Mouse (Mus musculus): ENCODE measurements around the gene Olfr329-ps. TPM values are rescaled to one million over a fixed set of nuclear protein-coding genes. Genes with fewer than 3 reads are reported as not detected.

The Olfr329-ps gene
- polyA plus RNA-seq, 2 experiments, result not detected

GRCm38 (mm10) chr11:58499290-58499689 is 46.9 kb downstream of the Olfr329-ps start:
- H3K36me3 ChIP-seq (ENCODE audit: control insufficient read depth, insufficient read depth, low read length), result no peaks in the 10 kb centered on the region
- no peak overlapping the region for H3K9ac ChIP-seq (ENCODE audit: low read depth, low read length, severe bottlenecking)
- H3K27ac ChIP-seq (replicated peaks; ENCODE audit: low read depth, low read length), result no peak overlapping the region
- no peaks in the 10 kb centered on the region for H3K27me3 ChIP-seq (ENCODE audit: control insufficient read depth, insufficient read depth, low read length)
- no peak overlapping the region for H3K4me2 ChIP-seq (replicated peaks; ENCODE audit: low read depth, low read length, severe bottlenecking)
- TF ChIP-seq POLR2A (IDR thresholded peaks at IDR 0.05; ENCODE audit: borderline replicate concordance, extremely low read depth, insufficient read depth, insufficient read length), result no peak
- H3K4me1 ChIP-seq (ENCODE audit: control insufficient read depth, insufficient read depth, low read length), result no peaks in the 10 kb centered on the region
- no peak overlapping the region for H3K4me3 ChIP-seq (replicated peaks; ENCODE audit: low read length)
- no peak for ATAC-seq (ENCODE audit: low FRiP score, low read depth)
- peak; percentile 47 for DNase-seq (ENCODE audit: low spot score)
- H3K9me3 ChIP-seq (ENCODE audit: control insufficient read depth, low read length), result no peaks in the 10 kb centered on the region
- 46% methylated on average over 3 of the region's 3 CpGs for WGBS

DNA sequence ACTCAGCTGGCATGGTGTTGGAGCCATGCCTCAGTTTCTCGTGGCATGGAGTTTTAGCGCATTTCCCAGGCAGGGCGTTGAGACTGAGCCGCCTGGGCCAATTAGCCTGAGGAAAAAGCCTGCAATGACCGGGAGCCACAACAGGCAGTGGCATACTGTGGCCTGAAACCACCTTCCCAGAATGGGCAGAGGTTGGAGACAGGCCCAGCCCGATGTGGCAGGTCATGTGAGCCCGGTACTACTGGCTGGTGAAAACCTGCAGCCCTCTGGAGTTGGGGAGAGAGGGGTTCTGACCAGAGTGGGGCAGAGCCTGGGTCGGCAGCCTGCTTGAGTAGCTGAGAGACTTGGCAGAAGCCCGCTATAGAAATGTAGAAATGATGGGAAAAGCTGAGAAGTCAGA is 47.5 kb downstream of the Olfr329-ps start:
- TF ChIP-seq POLR2A (IDR thresholded peaks at IDR 0.05; ENCODE audit: borderline replicate concordance, extremely low read depth, insufficient read depth, insufficient read length), result no peak
- Histone ChIP-seq H3K27me3 (ENCODE audit: control insufficient read depth, insufficient read depth, low read length) (no peaks in the 10 kb centered on the region), H3K27ac (replicated peaks; ENCODE audit: low read depth, low read length) (no peak overlapping the region), H3K4me3 (replicated peaks; ENCODE audit: low read length) (no peak overlapping the region), H3K9ac (ENCODE audit: low read depth, low read length, severe bottlenecking) (no peak overlapping the region), H3K4me1 (ENCODE audit: control insufficient read depth, insufficient read depth, low read length) (no peaks in the 10 kb centered on the region), H3K4me2 (replicated peaks; ENCODE audit: low read depth, low read length, severe bottlenecking) (no peak overlapping the region), H3K36me3 (ENCODE audit: control insufficient read depth, insufficient read depth, low read length) (no peaks in the 10 kb centered on the region), H3K9me3 (ENCODE audit: control insufficient read depth, low read length) (no peaks in the 10 kb centered on the region)
- no peak for ATAC-seq (ENCODE audit: low FRiP score, low read depth)
- 75% methylated on average over 9 of the region's 9 CpGs for WGBS
- no peak for DNase-seq (ENCODE audit: low spot score)

- no peaks in the 10 kb centered on the region for H3K4me1 ChIP-seq (ENCODE audit: control insufficient read depth, insufficient read depth, low read length)
- no peak within 1 kb of the TSS for H3K4me2 ChIP-seq (replicated peaks; ENCODE audit: low read depth, low read length, severe bottlenecking)
- no peak within 1 kb of the TSS for H3K4me3 ChIP-seq (replicated peaks; ENCODE audit: low read length)
- no peaks in the 10 kb centered on the region for H3K9me3 ChIP-seq (ENCODE audit: control insufficient read depth, low read length)
- H3K27ac ChIP-seq (replicated peaks; ENCODE audit: low read depth, low read length), result no peak within 1 kb of the TSS
- no peak for TF ChIP-seq POLR2A (IDR thresholded peaks at IDR 0.05; ENCODE audit: borderline replicate concordance, extremely low read depth, insufficient read depth, insufficient read length)
- H3K36me3 ChIP-seq (ENCODE audit: control insufficient read depth, insufficient read depth, low read length), result no peaks in the 10 kb centered on the region
- H3K27me3 ChIP-seq (ENCODE audit: control insufficient read depth, insufficient read depth, low read length), result no peaks in the 10 kb centered on the region
- no peak for DNase-seq (ENCODE audit: low spot score)
- 68% methylated on average over 2 of the region's 2 CpGs for WGBS
- no peak within 1 kb of the TSS for H3K9ac ChIP-seq (ENCODE audit: low read depth, low read length, severe bottlenecking)
- ATAC-seq (ENCODE audit: low FRiP score, low read depth), result no peak
Observed at GRCm38 (mm10) chr11:58492455-58492854, 53.8 kb downstream of the Olfr329-ps start, which contains the start of gene Olfr332. Olfr332 (minus strand) TSS chr11:58492555.

Other genes starting within 250 kb of the Olfr329-ps start
- 66.0 and 74.7 TPM in 2 replicates for gene Zfp692, start 239.4 kb downstream of the Olfr329-ps start, polyA plus RNA-seq (2012; rRNA removed)
- 18.3 and 18.8 TPM in 2 replicates for gene Zfp692, start 239.4 kb downstream of the Olfr329-ps start, polyA plus RNA-seq (2014; fragmentation: Nextera tagmentation; extraction: Ambion mirVana)
- gene Zfp672, start 216.1 kb downstream of the Olfr329-ps start, polyA plus RNA-seq (2012; rRNA removed), result 35.2 and 44.3 TPM in 2 replicates
- gene Zfp672, start 216.1 kb downstream of the Olfr329-ps start, polyA plus RNA-seq (2014; fragmentation: Nextera tagmentation; extraction: Ambion mirVana), result 40.7 and 42.4 TPM in 2 replicates
- 25.6 and 30.7 TPM in 2 replicates for gene Sh3bp5l, start 215.7 kb downstream of the Olfr329-ps start, polyA plus RNA-seq (2012; rRNA removed)
- 24.4 and 28.5 TPM in 2 replicates for gene Sh3bp5l, start 215.7 kb downstream of the Olfr329-ps start, polyA plus RNA-seq (2014; fragmentation: Nextera tagmentation; extraction: Ambion mirVana)
- gene Lypd8, start 167.4 kb downstream of the Olfr329-ps start, polyA plus RNA-seq (2012; rRNA removed), result 0.06 and 0.44 TPM in 2 replicates
- not detected in 2 replicates for gene Lypd8, start 167.4 kb downstream of the Olfr329-ps start, polyA plus RNA-seq (2014; fragmentation: Nextera tagmentation; extraction: Ambion mirVana)
- not detected in 2 replicates for gene 1810065E05Rik, start 125.3 kb downstream of the Olfr329-ps start, polyA plus RNA-seq (2012; rRNA removed)
- gene 1810065E05Rik, start 125.3 kb downstream of the Olfr329-ps start, polyA plus RNA-seq (2014; fragmentation: Nextera tagmentation; extraction: Ambion mirVana), result not detected in 2 replicates
- gene Gm12253, start 113.9 kb downstream of the Olfr329-ps start, polyA plus RNA-seq (2012; rRNA removed), result not detected in 2 replicates
- gene Gm12253, start 113.9 kb downstream of the Olfr329-ps start, polyA plus RNA-seq (2014; fragmentation: Nextera tagmentation; extraction: Ambion mirVana), result not detected in 2 replicates
- gene Lypd9, start 93.5 kb downstream of the Olfr329-ps start, polyA plus RNA-seq (2012; rRNA removed), result not detected in 2 replicates
- not detected in 2 replicates for gene Lypd9, start 93.5 kb downstream of the Olfr329-ps start, polyA plus RNA-seq (2014; fragmentation: Nextera tagmentation; extraction: Ambion mirVana)
- not detected in 2 replicates for gene Olfr30, start 84.2 kb downstream of the Olfr329-ps start, polyA plus RNA-seq (2012; rRNA removed)
- not detected in 2 replicates for gene Olfr30, start 84.2 kb downstream of the Olfr329-ps start, polyA plus RNA-seq (2014; fragmentation: Nextera tagmentation; extraction: Ambion mirVana)
- gene Olfr332, start 53.9 kb downstream of the Olfr329-ps start, polyA plus RNA-seq (2012; rRNA removed), result not detected in 2 replicates
- gene Olfr332, start 53.9 kb downstream of the Olfr329-ps start, polyA plus RNA-seq (2014; fragmentation: Nextera tagmentation; extraction: Ambion mirVana), result not detected in 2 replicates
- gene Olfr331, start 43.9 kb downstream of the Olfr329-ps start, polyA plus RNA-seq (2012; rRNA removed), result not detected in 2 replicates
- gene Olfr331, start 43.9 kb downstream of the Olfr329-ps start, polyA plus RNA-seq (2014; fragmentation: Nextera tagmentation; extraction: Ambion mirVana), result not detected in 2 replicates
- 0.06 TPM in 1 of 2 replicates, not detected in the other for gene Olfr330, start 11.6 kb downstream of the Olfr329-ps start, polyA plus RNA-seq (2012; rRNA removed)
- not detected in 2 replicates for gene Olfr330, start 11.6 kb downstream of the Olfr329-ps start, polyA plus RNA-seq (2014; fragmentation: Nextera tagmentation; extraction: Ambion mirVana)
- gene Olfr328, start 9.2 kb upstream of the Olfr329-ps start, polyA plus RNA-seq (2012; rRNA removed), result 0.01 TPM in 1 of 2 replicates, not detected in the other
- gene Olfr328, start 9.2 kb upstream of the Olfr329-ps start, polyA plus RNA-seq (2014; fragmentation: Nextera tagmentation; extraction: Ambion mirVana), result 0.07 and 0.11 TPM in 2 replicates
- 0.09 and 0.15 TPM in 2 replicates for gene Olfr224, start 24.1 kb upstream of the Olfr329-ps start, polyA plus RNA-seq (2012; rRNA removed)
- gene Olfr224, start 24.1 kb upstream of the Olfr329-ps start, polyA plus RNA-seq (2014; fragmentation: Nextera tagmentation; extraction: Ambion mirVana), result not detected in 2 replicates
- gene Olfr325, start 31.3 kb upstream of the Olfr329-ps start, polyA plus RNA-seq (2012; rRNA removed), result not detected in 2 replicates
- gene Olfr325, start 31.3 kb upstream of the Olfr329-ps start, polyA plus RNA-seq (2014; fragmentation: Nextera tagmentation; extraction: Ambion mirVana), result not detected in 2 replicates
- not detected in 2 replicates for gene Olfr324, start 48.7 kb upstream of the Olfr329-ps start, polyA plus RNA-seq (2012; rRNA removed)
- not detected in 2 replicates for gene Olfr324, start 48.7 kb upstream of the Olfr329-ps start, polyA plus RNA-seq (2014; fragmentation: Nextera tagmentation; extraction: Ambion mirVana)
- not detected in 2 replicates for gene 2210407C18Rik, start 69.7 kb upstream of the Olfr329-ps start, polyA plus RNA-seq (2012; rRNA removed)
- not detected in 2 replicates for gene 2210407C18Rik, start 69.7 kb upstream of the Olfr329-ps start, polyA plus RNA-seq (2014; fragmentation: Nextera tagmentation; extraction: Ambion mirVana)
- not detected in 2 replicates for gene Olfr323, start 84.1 kb upstream of the Olfr329-ps start, polyA plus RNA-seq (2012; rRNA removed)
- not detected in 2 replicates for gene Olfr323, start 84.1 kb upstream of the Olfr329-ps start, polyA plus RNA-seq (2014; fragmentation: Nextera tagmentation; extraction: Ambion mirVana)
- 0.06 and 0.14 TPM in 2 replicates for gene Trim58, start 94.0 kb upstream of the Olfr329-ps start, polyA plus RNA-seq (2012; rRNA removed)
- not detected in 2 replicates for gene Trim58, start 94.0 kb upstream of the Olfr329-ps start, polyA plus RNA-seq (2014; fragmentation: Nextera tagmentation; extraction: Ambion mirVana)
- not detected in 2 replicates for gene Olfr322, start 112.4 kb upstream of the Olfr329-ps start, polyA plus RNA-seq (2012; rRNA removed)
- not detected in 2 replicates for gene Olfr322, start 112.4 kb upstream of the Olfr329-ps start, polyA plus RNA-seq (2014; fragmentation: Nextera tagmentation; extraction: Ambion mirVana)
- gene Olfr320, start 134.7 kb upstream of the Olfr329-ps start, polyA plus RNA-seq (2012; rRNA removed), result not detected in 2 replicates
- not detected in 2 replicates for gene Olfr320, start 134.7 kb upstream of the Olfr329-ps start, polyA plus RNA-seq (2014; fragmentation: Nextera tagmentation; extraction: Ambion mirVana)
- gene Olfr319, start 152.7 kb upstream of the Olfr329-ps start, polyA plus RNA-seq (2012; rRNA removed), result not detected in 2 replicates
- not detected in 2 replicates for gene Olfr319, start 152.7 kb upstream of the Olfr329-ps start, polyA plus RNA-seq (2014; fragmentation: Nextera tagmentation; extraction: Ambion mirVana)
- not detected in 2 replicates for gene Olfr318, start 177.6 kb upstream of the Olfr329-ps start, polyA plus RNA-seq (2012; rRNA removed)
- gene Olfr318, start 177.6 kb upstream of the Olfr329-ps start, polyA plus RNA-seq (2014; fragmentation: Nextera tagmentation; extraction: Ambion mirVana), result not detected in 2 replicates
- gene Olfr317, start 192.8 kb upstream of the Olfr329-ps start, polyA plus RNA-seq (2012; rRNA removed), result not detected in 2 replicates
- not detected in 2 replicates for gene Olfr317, start 192.8 kb upstream of the Olfr329-ps start, polyA plus RNA-seq (2014; fragmentation: Nextera tagmentation; extraction: Ambion mirVana)
- not detected in 2 replicates for gene Olfr316, start 206.3 kb upstream of the Olfr329-ps start, polyA plus RNA-seq (2012; rRNA removed)
- gene Olfr316, start 206.3 kb upstream of the Olfr329-ps start, polyA plus RNA-seq (2014; fragmentation: Nextera tagmentation; extraction: Ambion mirVana), result not detected in 2 replicates
- gene Olfr315, start 226.8 kb upstream of the Olfr329-ps start, polyA plus RNA-seq (2012; rRNA removed), result not detected in 2 replicates
- gene Olfr315, start 226.8 kb upstream of the Olfr329-ps start, polyA plus RNA-seq (2014; fragmentation: Nextera tagmentation; extraction: Ambion mirVana), result not detected in 2 replicates
- not detected in 2 replicates for gene Olfr314, start 236.5 kb upstream of the Olfr329-ps start, polyA plus RNA-seq (2012; rRNA removed)
- gene Olfr314, start 236.5 kb upstream of the Olfr329-ps start, polyA plus RNA-seq (2014; fragmentation: Nextera tagmentation; extraction: Ambion mirVana), result not detected in 2 replicates